8 mouse cellular contexts compared by ENCODE assay signal in genomic region chr3:103020249-103020942, GRCm38 (mm10). TPM values are rescaled to one million over a fixed set of nuclear protein-coding genes. Genes with fewer than 3 reads are reported as not detected.
A peak's percentile ranks its signal among the peaks of the same experiment; 100 is the strongest.
DNase-seq lines count a peak whose midpoint lies in the region; ATAC-seq and TF ChIP-seq lines count a peak whose summit lies in the region.

Csde1 (plus strand) TSS chr3:103020426.

- H3K4me2 ChIP-seq in forebrain, embryonic 12.5 days, result peak within 1 kb of the TSS; percentile 70
- H3K4me2 ChIP-seq in heart, postnatal 0 days (ENCODE audit: low read depth, low read length), result peak within 1 kb of the TSS; percentile 89
- peak within 1 kb of the TSS; percentile 94 for H3K4me2 ChIP-seq in liver, embryonic 16.5 days (ENCODE audit: low read depth, low read length)
- peak within 1 kb of the TSS; percentile 73 for H3K4me2 ChIP-seq in neural tube, embryonic 13.5 days

- DNase-seq in c-Kit-positive CD71-positive TER-119-positive erythroid progenitor cells, embryonic 14.5 days (ENCODE audit: low spot score), result peak; percentile 95
- DNase-seq in heart, postnatal 0 days (ENCODE audit: low spot score), result peak; percentile 99
- DNase-seq in kidney, postnatal 4 days, result peak; percentile 96 to 98

- peak within 1 kb of the TSS; percentile 96 for H3K9ac ChIP-seq in forebrain, embryonic 12.5 days
- H3K9ac ChIP-seq in heart, postnatal 0 days (replicated peaks; ENCODE audit: low read depth, low read length), result peak within 1 kb of the TSS; percentile 93
- peak within 1 kb of the TSS; percentile 97 for H3K9ac ChIP-seq in liver, embryonic 16.5 days (ENCODE audit: low read depth, low read length)
- H3K9ac ChIP-seq in neural tube, embryonic 13.5 days, result peak within 1 kb of the TSS; percentile 91

- peaks cover 21% of the 10 kb centered on the region for H3K36me3 ChIP-seq in E14TG2a.4 (ENCODE audit: insufficient read depth, low read length)
- no peaks in the 10 kb centered on the region; the same call in 1 of the 2 replicates for H3K36me3 ChIP-seq in forebrain, embryonic 12.5 days (replicated peaks)
- no peaks in the 10 kb centered on the region for H3K36me3 ChIP-seq in heart, postnatal 0 days (replicated peaks; ENCODE audit: control insufficient read depth, insufficient read depth, low read length)
- no peaks in the 10 kb centered on the region for H3K36me3 ChIP-seq in liver, embryonic 16.5 days (ENCODE audit: control insufficient read depth, insufficient read depth)
- H3K36me3 ChIP-seq in neural tube, embryonic 13.5 days, result no peaks in the 10 kb centered on the region
- H3K36me3 ChIP-seq in testis, adult 2 months (ENCODE audit: control insufficient read depth, insufficient read depth, low read length), result no peaks in the 10 kb centered on the region

- H3K4me1 ChIP-seq in E14TG2a.4 (replicated peaks; ENCODE audit: low read depth, low read length), result peaks cover 45% of the 10 kb centered on the region
- H3K4me1 ChIP-seq in forebrain, embryonic 12.5 days, result peaks cover 13% of the 10 kb centered on the region
- peaks cover 16% of the 10 kb centered on the region for H3K4me1 ChIP-seq in heart, postnatal 0 days (ENCODE audit: control insufficient read depth, insufficient read depth)
- H3K4me1 ChIP-seq in liver, embryonic 16.5 days (ENCODE audit: control insufficient read depth, low read depth, low read length), result peaks cover 22% of the 10 kb centered on the region
- H3K4me1 ChIP-seq in neural tube, embryonic 13.5 days (replicated peaks), result peaks cover 21% of the 10 kb centered on the region
- H3K4me1 ChIP-seq in testis, adult 2 months (ENCODE audit: control insufficient read depth, insufficient read depth, low read length), result peaks cover 6% of the 10 kb centered on the region

- no peak for TF ChIP-seq CTCF in E14TG2a.4 (conservative IDR thresholded peaks at IDR 0.05; ENCODE audit: low read length)
- TF ChIP-seq CTCF in heart, postnatal 0 days (IDR thresholded peaks at IDR 0.05; ENCODE audit: low read depth), result no peak
- TF ChIP-seq CTCF in testis, adult 2 months (IDR thresholded peaks at IDR 0.05; ENCODE audit: control insufficient read depth, insufficient read depth, insufficient replicate concordance, low read depth, low read length), result no peak

- ATAC-seq in forebrain, embryonic 12.5 days (ENCODE audit: low FRiP score), result peak; percentile 93
- ATAC-seq in heart, postnatal 0 days (ENCODE audit: insufficient read depth, low read depth), result peak; percentile 96
- ATAC-seq in liver, embryonic 16.5 days (ENCODE audit: low read depth), result peak; percentile 96
- ATAC-seq in neural tube, embryonic 13.5 days (ENCODE audit: low read depth), result peak; percentile 95

- peak; percentile 99 for TF ChIP-seq POLR2A in testis, adult 2 months (IDR thresholded peaks at IDR 0.05; ENCODE audit: control insufficient read depth, low read depth, low read length)

- peak within 1 kb of the TSS; percentile 96 for H3K27ac ChIP-seq in forebrain, embryonic 12.5 days
- H3K27ac ChIP-seq in heart, postnatal 0 days (ENCODE audit: low read depth), result peak within 1 kb of the TSS; percentile 96
- H3K27ac ChIP-seq in liver, embryonic 16.5 days (ENCODE audit: low read length), result peak within 1 kb of the TSS; percentile 89
- H3K27ac ChIP-seq in neural tube, embryonic 13.5 days (replicated peaks), result peak within 1 kb of the TSS; percentile 95
- H3K27ac ChIP-seq in testis, adult 2 months (ENCODE audit: control insufficient read depth, insufficient read depth, low read depth, low read length), result peak within 1 kb of the TSS; percentile 98

- H3K27me3 ChIP-seq in E14TG2a.4 (ENCODE audit: insufficient read depth, low read length), result no peaks in the 10 kb centered on the region
- H3K27me3 ChIP-seq in forebrain, embryonic 12.5 days, result no peaks in the 10 kb centered on the region
- no peaks in the 10 kb centered on the region for H3K27me3 ChIP-seq in heart, postnatal 0 days (ENCODE audit: control insufficient read depth, insufficient read depth, low read length)
- no peaks in the 10 kb centered on the region for H3K27me3 ChIP-seq in liver, embryonic 16.5 days (ENCODE audit: control insufficient read depth, insufficient read depth, low read depth, low read length)
- H3K27me3 ChIP-seq in neural tube, embryonic 13.5 days, result no peaks in the 10 kb centered on the region
- no peaks in the 10 kb centered on the region for H3K27me3 ChIP-seq in testis, adult 2 months (ENCODE audit: control insufficient read depth, insufficient read depth, low read length)

- under 1% methylated on average over 55 of the region's 55 CpGs for WGBS in forebrain, embryonic 12.5 days
- under 1% methylated on average over 55 of the region's 55 CpGs for WGBS in heart, postnatal 0 days
- under 1% methylated on average over 55 of the region's 55 CpGs for WGBS in liver, embryonic 16.5 days (ENCODE audit: insufficient replicate concordance)
- WGBS in neural tube, embryonic 13.5 days, result under 1% methylated on average over 55 of the region's 55 CpGs

- peak within 1 kb of the TSS; percentile 98 for H3K4me3 ChIP-seq in E14TG2a.4 (replicated peaks; ENCODE audit: low read length)
- peak within 1 kb of the TSS; percentile 84 for H3K4me3 ChIP-seq in forebrain, embryonic 12.5 days (replicated peaks)
- peak within 1 kb of the TSS; percentile 88 for H3K4me3 ChIP-seq in heart, postnatal 0 days (ENCODE audit: low read depth, low read length)
- peak within 1 kb of the TSS; percentile 95 for H3K4me3 ChIP-seq in liver, embryonic 16.5 days (ENCODE audit: low read depth, low read length)
- H3K4me3 ChIP-seq in neural tube, embryonic 13.5 days, result peak within 1 kb of the TSS; percentile 65
- H3K4me3 ChIP-seq in testis, adult 2 months (ENCODE audit: control insufficient read depth, low read depth, low read length), result peak within 1 kb of the TSS; percentile 98

- peak; percentile 16; the same call in 1 of the 2 replicates for TF ChIP-seq EP300 in heart, postnatal 0 days (IDR thresholded peaks at IDR 0.05; ENCODE audit: low read depth)

- H3K9me3 ChIP-seq in E14TG2a.4 (ENCODE audit: low read length), result no peaks in the 10 kb centered on the region
- no peaks in the 10 kb centered on the region for H3K9me3 ChIP-seq in forebrain, embryonic 12.5 days
- no peaks in the 10 kb centered on the region for H3K9me3 ChIP-seq in heart, postnatal 0 days (replicated peaks; ENCODE audit: control insufficient read depth, low read length)
- H3K9me3 ChIP-seq in liver, embryonic 16.5 days (replicated peaks; ENCODE audit: control insufficient read depth, low read length), result no peaks in the 10 kb centered on the region
- H3K9me3 ChIP-seq in neural tube, embryonic 13.5 days, result no peaks in the 10 kb centered on the region

RNA-seq across cellular contexts. Expression of gene Csde1, which starts in this region (rescaled TPM):
- polyA plus RNA-seq in forebrain, embryonic 12.5 days (2016; fragmentation: Nextera tagmentation; extraction: Ambion mirVana), result 532 and 540 TPM in 2 replicates
- total RNA-seq in heart, postnatal 0 days (2014; rRNA removed; ENCODE audit: low replicate concordance), result 229 and 268 TPM in 2 replicates
- 225 and 238 TPM in 2 replicates for polyA plus RNA-seq in heart, postnatal 0 days (2015; fragmentation: Nextera tagmentation; extraction: Ambion mirVana)
- 97.8 and 110 TPM in 2 replicates for polyA plus RNA-seq in liver, embryonic 16.5 days (2015; fragmentation: Nextera tagmentation; extraction: Ambion mirVana)
- polyA plus RNA-seq in neural tube, embryonic 13.5 days (2015; fragmentation: Nextera tagmentation; extraction: Ambion mirVana), result 406 and 467 TPM in 2 replicates
- 86.3 and 110 TPM in 2 replicates for polyA plus RNA-seq in testis, adult 2 months (2012; rRNA removed)

Comparison
In these comparisons a context has a peak if more than half of its experiments do, and no peak if none do; other contexts are left out.
1. Peak in every context shown above with its lines: DNase-seq, ATAC-seq, H3K4me3 ChIP-seq and H3K27ac ChIP-seq.